Mouse (Mus musculus): ENCODE results near the gene Arrdc4. TPM values are rescaled to one million over a fixed set of nuclear protein-coding genes. Genes with fewer than 3 reads are reported as not detected.

Gene Arrdc4
- total and polyA plus RNA-seq, 2 experiments from 2014 or later = 54.3 to 56.7 TPM

DNA sequence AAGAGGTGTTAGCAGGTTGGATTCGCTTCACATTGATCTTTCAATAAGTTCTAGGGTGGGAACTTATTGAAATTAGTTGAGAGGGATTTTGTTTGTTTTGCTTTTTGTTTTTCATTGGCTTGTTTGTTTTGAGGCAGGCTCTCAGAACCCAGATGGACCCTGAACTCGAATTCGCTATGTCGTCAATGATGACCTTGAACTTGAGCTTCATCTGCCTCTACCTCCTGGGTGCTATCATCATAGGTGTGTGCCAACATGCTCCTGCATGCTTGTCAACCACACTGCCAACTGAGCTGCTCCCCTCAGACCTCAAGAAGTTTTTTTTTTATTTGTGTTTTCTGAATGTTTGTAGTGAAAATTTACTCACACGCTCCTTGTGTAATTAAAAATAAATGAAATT, 52.6 kb downstream of the Arrdc4 start:
- no peak for TF ChIP-seq CTCF (IDR thresholded peaks at IDR 0.05; ENCODE audit: low read depth)
- DNase-seq (ENCODE audit: low spot score) (no peak), ATAC-seq (no peak)
- Histone ChIP-seq H3K4me3 (ENCODE audit: low read length) (no peak overlapping the region), H3K4me1 (ENCODE audit: insufficient read depth, low read length) (no peaks in the 10 kb centered on the region), H3K9me3 (ENCODE audit: low read length) (no peaks in the 10 kb centered on the region), H3K4me2 (ENCODE audit: low read depth, low read length) (no peak overlapping the region), H3K27me3 (ENCODE audit: insufficient read depth, low read length) (no peaks in the 10 kb centered on the region), H3K9ac (replicated peaks; ENCODE audit: low read length) (no peak overlapping the region), H3K36me3 (ENCODE audit: insufficient read depth, low read length) (no peaks in the 10 kb centered on the region), H3K27ac (no peak overlapping the region)
- 79% methylated on average over 5 of the region's 5 CpGs for WGBS

DNA sequence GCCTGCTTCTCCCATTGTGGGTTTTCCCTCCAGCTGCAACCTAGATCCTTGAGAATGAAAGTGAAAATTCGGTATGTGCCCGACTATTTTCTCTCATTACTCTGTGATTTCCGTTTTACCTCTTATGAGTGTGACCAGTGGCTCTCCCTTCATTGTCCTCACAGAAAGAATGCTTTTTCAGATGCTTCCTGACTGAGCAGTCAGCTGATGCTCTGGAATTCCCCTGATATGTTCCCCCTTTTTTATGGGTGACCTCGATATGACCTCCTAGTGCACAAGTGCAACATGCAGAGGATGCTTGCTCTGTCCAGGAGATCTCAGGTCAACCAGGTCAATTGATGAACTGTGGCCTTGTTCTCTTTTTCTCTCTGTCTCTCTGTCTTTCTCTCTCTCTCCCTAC, 56.3 kb downstream of the Arrdc4 start:
- no peak overlapping the region for H3K4me2 ChIP-seq (ENCODE audit: low read depth, low read length)
- no peak overlapping the region for H3K27ac ChIP-seq
- no peak overlapping the region for H3K4me3 ChIP-seq (ENCODE audit: low read length)
- no peak for TF ChIP-seq CTCF (IDR thresholded peaks at IDR 0.05; ENCODE audit: low read depth)
- no peaks in the 10 kb centered on the region for H3K9me3 ChIP-seq (ENCODE audit: low read length)
- H3K4me1 ChIP-seq (ENCODE audit: insufficient read depth, low read length) = no peaks in the 10 kb centered on the region
- 44% methylated on average over 4 of the region's 4 CpGs for WGBS
- H3K9ac ChIP-seq (replicated peaks; ENCODE audit: low read length) = no peak overlapping the region
- ATAC-seq = no peak
- no peaks in the 10 kb centered on the region for H3K36me3 ChIP-seq (ENCODE audit: insufficient read depth, low read length)
- no peaks in the 10 kb centered on the region for H3K27me3 ChIP-seq (ENCODE audit: insufficient read depth, low read length)
- no peak for DNase-seq (ENCODE audit: low spot score)

DNA sequence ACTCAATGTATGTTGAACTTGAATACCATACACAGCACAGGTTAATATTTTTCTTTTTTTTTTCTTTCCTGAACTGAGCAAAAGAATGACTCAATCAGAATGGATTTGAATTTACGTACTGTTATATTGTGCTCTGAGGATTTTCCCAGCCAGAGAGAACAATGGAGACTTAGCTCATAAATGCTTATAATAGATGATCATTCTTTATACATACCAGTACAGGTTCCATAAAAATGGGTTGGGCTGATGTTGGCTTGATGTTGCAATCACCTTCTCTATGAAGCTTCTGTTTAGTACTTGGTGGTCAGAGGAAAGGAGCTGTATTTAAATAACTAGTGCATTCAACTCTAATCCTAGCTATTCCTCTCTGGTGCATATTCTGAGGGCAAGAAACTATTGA, 57.6 kb downstream of the Arrdc4 start:
- H3K27me3 ChIP-seq (ENCODE audit: insufficient read depth, low read length) = no peaks in the 10 kb centered on the region
- no peaks in the 10 kb centered on the region for H3K4me1 ChIP-seq (ENCODE audit: insufficient read depth, low read length)
- no peak overlapping the region for H3K27ac ChIP-seq
- H3K9ac ChIP-seq (replicated peaks; ENCODE audit: low read length) = no peak overlapping the region
- H3K36me3 ChIP-seq (ENCODE audit: insufficient read depth, low read length) = no peaks in the 10 kb centered on the region
- TF ChIP-seq CTCF (IDR thresholded peaks at IDR 0.05; ENCODE audit: low read depth) = no peak
- H3K4me3 ChIP-seq (ENCODE audit: low read length) = no peak overlapping the region
- DNase-seq (ENCODE audit: low spot score) = no peak
- H3K9me3 ChIP-seq (ENCODE audit: low read length) = no peaks in the 10 kb centered on the region
- 94% methylated on average over 1 of the region's 1 CpGs for WGBS
- no peak overlapping the region for H3K4me2 ChIP-seq (ENCODE audit: low read depth, low read length)
- ATAC-seq = no peak

GRCm38 (mm10) chr7:68687140-68687611, 61.9 kb downstream of the Arrdc4 start:
- no peaks in the 10 kb centered on the region for H3K9me3 ChIP-seq (ENCODE audit: low read length)
- no peaks in the 10 kb centered on the region for H3K27me3 ChIP-seq (ENCODE audit: insufficient read depth, low read length)
- WGBS = 53% methylated on average over 4 of the region's 4 CpGs
- no peak overlapping the region for H3K9ac ChIP-seq (replicated peaks; ENCODE audit: low read length)
- H3K27ac ChIP-seq = no peak overlapping the region
- no peak overlapping the region for H3K4me3 ChIP-seq (ENCODE audit: low read length)
- no peak for TF ChIP-seq CTCF (IDR thresholded peaks at IDR 0.05; ENCODE audit: low read depth)
- peaks cover 4% of the 10 kb centered on the region; the same call in 1 of the 2 replicates for H3K4me1 ChIP-seq (ENCODE audit: insufficient read depth, low read length)
- no peaks in the 10 kb centered on the region for H3K36me3 ChIP-seq (ENCODE audit: insufficient read depth, low read length)
- DNase-seq (ENCODE audit: low spot score) (no peak), ATAC-seq (0 out of 2 replicates have a peak, but pooled peaks have one; percentile 40)
- H3K4me2 ChIP-seq (ENCODE audit: low read depth, low read length) = no peak overlapping the region

All from hindbrain, postnatal 0 days (tissue).